Mouse (Mus musculus) forebrain, postnatal 0 days (tissue): ENCODE results near the gene Gpr176. TPM values are rescaled to one million over a fixed set of nuclear protein-coding genes. Genes with fewer than 3 reads are reported as not detected.

Source experiments
- ATAC-seq: fragments of 200-750 bp; cut with Nextera tagmentation; 2 replicates; pipeline ENCODE4 v1.8.0; 2017; ENCODE audit warnings: mild to moderate bottlenecking, moderate library complexity
- DNase-seq: peaks from one replicate; pipeline ENCODE4 v3.0.0-alpha.2; 2015
- H3K27ac ChIP-seq: fragments of 300-500 bp; sonication (generic); 2 replicates; pipeline ENCODE4 v1.5.1; 2014; ENCODE audit warnings: low read depth, mild to moderate bottlenecking, antibody characterized with exemption, low read length, moderate library complexity, mixed read lengths
- H3K27me3 ChIP-seq: fragments of 300-500 bp; sonication (generic); 2 replicates; pipeline ENCODE4 v1.6.1; 2014; ENCODE audit warnings: mild to moderate bottlenecking, low read length, mixed read lengths; ENCODE audit not compliant: insufficient read depth
- H3K36me3 ChIP-seq: fragments of 300-500 bp; sonication (generic); 2 replicates; pipeline ENCODE4 v1.6.1; 2014; ENCODE audit warnings: mild to moderate bottlenecking, moderate library complexity; ENCODE audit not compliant: insufficient read depth
- H3K4me1 ChIP-seq: fragments of 300-500 bp; sonication (generic); 2 replicates; pipeline ENCODE4 v1.6.1; 2014; ENCODE audit warnings: antibody characterized with exemption; ENCODE audit not compliant: insufficient read depth
- H3K4me2 ChIP-seq: fragments of 300-500 bp; sonication (generic); 2 replicates; pipeline ENCODE4 v1.6.1; 2014; ENCODE audit warnings: low read depth, mild to moderate bottlenecking, moderate library complexity
- H3K4me3 ChIP-seq: fragments of 300-500 bp; sonication (generic); 2 replicates; pipeline ENCODE4 v1.5.1; 2014; ENCODE audit warnings: low read depth, low read length, mixed read lengths
- H3K9ac ChIP-seq: fragments of 300-500 bp; sonication (generic); 2 replicates; pipeline ENCODE4 v1.6.1; 2014; ENCODE audit warnings: mild to moderate bottlenecking
- H3K9me3 ChIP-seq: fragments of 300-500 bp; sonication (generic); 2 replicates; pipeline ENCODE4 v1.6.1; 2016; ENCODE audit warnings: low read length
- CTCF ChIP-seq: sonication (generic); IDR thresholded peaks from 2 replicates; pipeline ENCODE4 v1.5.1; 2016; ENCODE audit warnings: antibody characterized with exemption, control low read depth, low read depth
- WGBS: fragments of 180-500 bp; shearing (Covaris S2); extraction: QIAGEN DNeasy Blood & Tissue Kit; methylation state at CpG from one replicate; pipeline ENCODE4 v1.1.7; 2014; 5-methylcytosine and 5-hydroxymethylcytosine counted together
- polyA plus RNA-seq: library from polyadenylated mRNA; unstranded; fragments of >200 nt; fragmentation: Nextera tagmentation; extraction: Ambion mirVana; gene quantifications from 2 replicates; pipeline ENCODE4 v1.2.1, GENCODE M21; 2015
- total RNA-seq: library from RNA; depleted of rRNA; stranded (reverse); fragments of >200 nt; gene quantifications from 2 replicates; pipeline ENCODE4 v1.2.3, GENCODE M21; 2014

The Gpr176 gene
- total and polyA plus RNA-seq, 2 experiments from 2014 or later: 8.3 to 11.0 TPM

GRCm38 (mm10) chr2:118263151-118263913 is 109.9 kb downstream of the Gpr176 start:
- Histone ChIP-seq H3K9me3 (no peaks in the 10 kb centered on the region), H3K4me3 (no peak overlapping the region), H3K27ac (no peak overlapping the region), H3K4me2 (peak overlapping the region; percentile 19), H3K36me3 (no peaks in the 10 kb centered on the region), H3K4me1 (no peaks in the 10 kb centered on the region), H3K9ac (no peak overlapping the region), H3K27me3 (no peaks in the 10 kb centered on the region)
- peak; percentile 85 for DNase-seq
- ATAC-seq: peak; percentile 54
- TF ChIP-seq CTCF: peak; percentile 86
- WGBS: 18% methylated on average over 8 of the region's 8 CpGs

GRCm38 (mm10) chr2:118262673-118263072 is 110.5 kb downstream of the Gpr176 start:
- Histone ChIP-seq H3K36me3 (no peaks in the 10 kb centered on the region), H3K27ac (no peak overlapping the region), H3K4me1 (no peaks in the 10 kb centered on the region), H3K27me3 (no peaks in the 10 kb centered on the region), H3K9ac (no peak overlapping the region), H3K4me2 (peak overlapping the region; percentile 19), H3K4me3 (no peak overlapping the region), H3K9me3 (no peaks in the 10 kb centered on the region)
- ATAC-seq (peak; percentile 92), DNase-seq (peak; percentile 90)
- TF ChIP-seq CTCF: no peak
- WGBS: 35% methylated on average over 8 of the region's 8 CpGs

- TF ChIP-seq CTCF: no peak
- Histone ChIP-seq H3K27me3 (no peaks in the 10 kb centered on the region), H3K27ac (no peak overlapping the region), H3K4me3 (no peak overlapping the region), H3K4me2 (no peak overlapping the region), H3K9ac (no peak overlapping the region), H3K36me3 (no peaks in the 10 kb centered on the region), H3K9me3 (no peaks in the 10 kb centered on the region), H3K4me1 (no peaks in the 10 kb centered on the region; the same call in 1 of the 2 replicates)
- 83% methylated on average over 5 of the region's 5 CpGs for WGBS
- ATAC-seq (no peak), DNase-seq (no peak)
Observed at GRCm38 (mm10) chr2:118259746-118260145, 113.5 kb downstream of the Gpr176 start.

- Histone ChIP-seq H3K36me3 (no peaks in the 10 kb centered on the region), H3K9me3 (no peaks in the 10 kb centered on the region), H3K27ac (no peak overlapping the region), H3K4me3 (peak overlapping the region; percentile 42), H3K4me2 (peak overlapping the region; percentile 74; the same call in 1 of the 2 replicates), H3K27me3 (no peaks in the 10 kb centered on the region), H3K9ac (no peak overlapping the region), H3K4me1 (no peaks in the 10 kb centered on the region; the same call in 1 of the 2 replicates)
- TF ChIP-seq CTCF: no peak
- WGBS: 75% methylated on average over 8 of the region's 8 CpGs
- ATAC-seq: no peak
- DNase-seq: no peak
Observed at GRCm38 (mm10) chr2:118257094-118257493, 116.1 kb downstream of the Gpr176 start.

GRCm38 (mm10) chr2:118256621-118257053 is 116.6 kb downstream of the Gpr176 start, which contains the start of gene Fsip1:
TSS of gene Fsip1 (minus strand) at chr2:118256966.
- WGBS: 5% methylated on average over 25 of the region's 25 CpGs
- peak within 1 kb of the TSS; percentile 47; the same call in 1 of the 2 replicates for H3K9ac ChIP-seq
- H3K27ac ChIP-seq: no peak within 1 kb of the TSS
- no peaks in the 10 kb centered on the region for H3K9me3 ChIP-seq
- TF ChIP-seq CTCF: no peak
- no peaks in the 10 kb centered on the region; the same call in 1 of the 2 replicates for H3K4me1 ChIP-seq
- H3K27me3 ChIP-seq: no peaks in the 10 kb centered on the region
- H3K4me2 ChIP-seq: peak within 1 kb of the TSS; percentile 74
- H3K36me3 ChIP-seq: no peaks in the 10 kb centered on the region
- ATAC-seq: peak; percentile 96
- H3K4me3 ChIP-seq: peak within 1 kb of the TSS; percentile 42
- DNase-seq: peak; percentile 87

- Histone ChIP-seq H3K4me2 (no peak overlapping the region), H3K9ac (no peak overlapping the region), H3K27ac (no peak overlapping the region), H3K4me1 (no peaks in the 10 kb centered on the region; the same call in 1 of the 2 replicates), H3K36me3 (no peaks in the 10 kb centered on the region), H3K27me3 (no peaks in the 10 kb centered on the region), H3K4me3 (no peak overlapping the region), H3K9me3 (no peaks in the 10 kb centered on the region)
- 67% methylated on average over 8 of the region's 8 CpGs for WGBS
- DNase-seq: no peak
- ATAC-seq: no peak
- no peak for TF ChIP-seq CTCF
Observed at GRCm38 (mm10) chr2:118254516-118254915, 118.7 kb downstream of the Gpr176 start.

- H3K9me3 ChIP-seq: no peaks in the 10 kb centered on the region
- no peak for TF ChIP-seq CTCF
- H3K4me2 ChIP-seq: no peak overlapping the region
- H3K27me3 ChIP-seq: no peaks in the 10 kb centered on the region
- no peaks in the 10 kb centered on the region for H3K4me1 ChIP-seq
- H3K4me3 ChIP-seq: no peak overlapping the region
- WGBS: 70% methylated on average over 12 of the region's 12 CpGs
- no peak overlapping the region for H3K9ac ChIP-seq
- H3K27ac ChIP-seq: no peak overlapping the region
- H3K36me3 ChIP-seq: no peaks in the 10 kb centered on the region
- DNase-seq (no peak), ATAC-seq (no peak)
Observed at GRCm38 (mm10) chr2:118248966-118249365, 124.3 kb downstream of the Gpr176 start.
